Mouse (Mus musculus) ovary, postnatal 10 days (tissue): ENCODE data around the gene Grik1.

Source experiments
- DNase-seq: peaks from one replicate; pipeline ENCODE4 v3.0.0; 2022; ENCODE audit warnings: low spot score

Gene Grik1

DNA sequence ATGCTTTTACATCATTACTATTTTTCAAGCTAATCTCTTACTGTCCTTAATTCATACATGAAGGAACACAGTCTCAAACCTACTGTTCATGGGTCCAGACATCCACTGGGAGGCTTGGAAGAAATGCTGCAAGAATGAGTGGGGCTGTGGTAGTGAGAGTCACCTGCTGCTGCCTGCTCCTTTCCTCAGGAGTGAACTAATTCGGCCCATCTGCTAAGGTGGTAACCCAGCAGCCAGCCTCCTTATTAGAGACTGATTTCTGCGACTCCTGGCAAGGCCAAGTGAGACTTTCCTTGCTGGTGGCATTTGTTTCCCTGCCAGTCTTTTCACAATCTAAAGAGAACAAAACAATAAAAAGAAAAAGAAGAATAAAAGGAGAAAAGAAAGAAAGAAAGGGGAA is 147.9 kb downstream of the Grik1 start:
- DNase-seq: no peak

- no peak for DNase-seq
Observed at GRCm38 (mm10) chr16:88141594-88141993, 148.5 kb downstream of the Grik1 start.

- DNase-seq: no peak
Observed at GRCm38 (mm10) chr16:88138913-88139312, 151.2 kb downstream of the Grik1 start.

GRCm38 (mm10) chr16:88132919-88133318 is 157.1 kb downstream of the Grik1 start:
- DNase-seq: no peak

- DNase-seq: no peak
Observed at GRCm38 (mm10) chr16:88131103-88131502, 159.0 kb downstream of the Grik1 start.

DNA sequence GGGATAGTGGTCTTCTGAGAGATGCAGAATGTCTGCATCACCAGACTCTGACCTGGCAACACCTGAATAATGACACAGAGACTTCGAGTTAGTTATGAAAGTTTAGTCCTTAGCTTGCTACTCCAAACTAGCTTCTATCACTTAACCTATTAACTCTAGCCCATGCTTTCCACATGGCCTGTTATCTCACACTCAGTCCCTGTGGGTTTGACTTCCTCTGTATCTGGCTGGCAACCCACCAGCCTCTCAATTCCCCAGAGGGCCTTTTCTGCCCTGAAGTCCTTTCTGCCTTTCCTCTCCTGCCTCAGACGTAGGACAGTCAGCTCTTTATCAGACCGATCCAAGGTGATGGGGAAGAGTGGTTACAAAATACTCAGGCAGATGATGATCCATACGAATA is 165.0 kb downstream of the Grik1 start:
- no peak for DNase-seq

GRCm38 (mm10) chr16:88112551-88113138 is 177.4 kb downstream of the Grik1 start:
- no peak for DNase-seq

DNA sequence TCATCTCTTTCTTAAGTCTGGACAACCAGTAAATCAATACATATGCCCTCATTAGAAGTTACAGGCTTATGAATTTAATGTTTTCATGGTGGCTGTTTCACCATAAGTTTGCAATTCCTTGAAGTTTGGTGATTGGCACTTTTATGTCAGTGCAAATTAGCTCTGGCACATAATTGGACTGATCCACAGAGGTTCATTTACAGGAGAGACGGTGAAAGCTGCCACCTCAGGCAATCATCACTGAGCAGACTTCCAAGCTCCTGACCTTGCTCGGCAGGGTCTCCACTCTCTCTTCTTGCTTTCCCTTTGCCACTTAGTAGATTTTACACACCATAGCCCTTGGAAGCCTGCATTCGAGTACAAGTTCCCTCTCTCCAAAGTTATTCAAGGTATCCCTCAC is 178.6 kb downstream of the Grik1 start:
- DNase-seq: no peak

DNA sequence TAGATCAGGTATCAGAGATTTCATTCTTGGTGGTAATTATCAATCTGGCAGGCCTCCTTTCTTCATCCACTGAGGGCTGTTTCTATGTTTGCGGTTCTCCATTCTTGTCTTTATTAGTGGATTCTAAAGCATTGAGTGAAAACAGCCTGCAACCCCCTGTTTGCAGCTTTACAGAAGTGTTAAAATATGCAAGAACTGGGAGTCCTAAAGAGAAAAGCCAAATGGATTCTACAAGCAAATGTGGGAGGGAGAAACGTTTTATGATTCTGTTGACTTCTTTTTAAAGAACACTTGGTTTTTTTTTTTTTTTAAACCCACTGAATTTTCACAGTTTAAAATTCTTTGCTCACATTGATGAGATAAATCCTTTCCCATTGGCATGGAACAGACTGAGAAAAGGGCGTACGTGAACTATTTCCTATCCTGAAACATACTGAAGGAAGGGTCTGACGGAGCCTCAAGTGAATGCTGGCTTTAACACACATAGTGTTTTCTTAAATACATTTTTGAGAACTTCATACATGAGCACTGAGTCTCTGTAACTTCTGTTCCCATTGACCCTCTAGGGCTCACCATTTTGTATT is 195.8 kb downstream of the Grik1 start:
- no peak for DNase-seq

DNA sequence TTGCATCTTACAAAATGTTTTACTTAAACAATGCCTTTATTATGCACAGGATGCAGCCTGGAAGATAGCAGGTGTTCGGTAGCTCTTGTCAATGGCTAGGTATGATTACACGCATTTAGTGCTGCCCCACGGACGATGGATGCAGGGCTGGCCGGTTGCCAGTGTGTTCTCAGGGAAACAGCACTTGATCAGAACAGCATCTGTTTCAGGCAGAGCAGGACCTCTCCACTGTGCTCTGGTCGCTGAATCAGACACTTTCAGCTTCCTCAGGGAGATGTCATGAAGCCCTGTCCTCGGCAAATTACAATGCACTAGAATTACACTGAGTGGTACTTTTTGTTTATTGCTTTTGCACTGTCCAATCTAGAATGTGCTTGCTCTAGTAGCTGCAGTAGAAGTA is 202.8 kb downstream of the Grik1 start:
- no peak for DNase-seq

GRCm38 (mm10) chr16:88074716-88075115 is 215.3 kb downstream of the Grik1 start:
- no peak for DNase-seq

DNA sequence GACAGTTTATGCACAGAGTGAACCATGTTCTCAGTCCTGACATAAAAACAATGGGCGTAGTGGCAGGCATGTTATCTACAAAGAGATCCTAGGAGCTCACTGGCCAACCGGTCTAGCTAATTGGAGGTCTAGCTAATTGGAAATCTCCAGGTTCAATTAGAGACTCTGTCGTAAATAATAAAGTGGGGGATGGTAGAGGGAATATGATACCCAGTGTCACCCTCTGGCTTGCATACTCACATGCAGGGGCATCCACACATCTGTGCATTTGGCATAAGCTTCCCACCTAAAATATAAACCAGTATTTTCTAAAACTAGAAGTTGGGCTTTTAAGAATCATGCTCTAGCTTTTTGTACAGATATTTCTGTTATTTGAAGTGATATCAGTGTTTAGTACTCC is 229.1 kb downstream of the Grik1 start:
- no peak for DNase-seq

- DNase-seq: no peak
Observed at GRCm38 (mm10) chr16:88048121-88048520, 241.9 kb downstream of the Grik1 start.

- DNase-seq: no peak
Observed at GRCm38 (mm10) chr16:88044321-88044720, 245.7 kb downstream of the Grik1 start.

GRCm38 (mm10) chr16:88042458-88042857 is 247.6 kb downstream of the Grik1 start:
- no peak for DNase-seq

DNA sequence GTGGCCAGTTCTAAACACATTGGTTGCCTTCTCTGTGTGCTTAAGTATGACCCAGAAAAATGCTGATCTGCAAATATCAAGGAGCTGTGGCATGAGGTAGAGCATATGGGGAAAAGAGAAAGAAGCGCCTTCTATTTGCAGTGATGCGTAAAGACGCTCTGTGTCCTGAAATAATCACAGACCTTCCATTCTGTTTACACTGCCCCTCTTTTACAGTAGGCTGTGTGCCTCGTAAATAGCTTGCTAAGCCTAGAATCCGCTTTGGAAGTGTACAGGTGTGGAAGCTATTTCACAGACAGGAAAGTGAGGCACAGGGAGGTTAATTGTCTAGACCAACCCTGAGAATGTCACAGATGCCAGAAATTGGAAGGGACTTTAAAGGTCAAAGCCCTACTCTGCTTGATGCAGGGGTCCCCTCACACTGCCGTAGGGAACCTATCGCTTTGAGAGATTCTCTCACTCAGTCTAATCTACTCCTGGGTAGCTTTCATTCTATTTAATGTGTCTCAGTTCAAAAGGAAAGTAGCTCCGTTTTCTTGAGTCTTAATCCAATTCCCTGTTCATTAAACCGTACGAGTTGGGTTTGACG is 251.5 kb downstream of the Grik1 start:
- no peak for DNase-seq

DNA sequence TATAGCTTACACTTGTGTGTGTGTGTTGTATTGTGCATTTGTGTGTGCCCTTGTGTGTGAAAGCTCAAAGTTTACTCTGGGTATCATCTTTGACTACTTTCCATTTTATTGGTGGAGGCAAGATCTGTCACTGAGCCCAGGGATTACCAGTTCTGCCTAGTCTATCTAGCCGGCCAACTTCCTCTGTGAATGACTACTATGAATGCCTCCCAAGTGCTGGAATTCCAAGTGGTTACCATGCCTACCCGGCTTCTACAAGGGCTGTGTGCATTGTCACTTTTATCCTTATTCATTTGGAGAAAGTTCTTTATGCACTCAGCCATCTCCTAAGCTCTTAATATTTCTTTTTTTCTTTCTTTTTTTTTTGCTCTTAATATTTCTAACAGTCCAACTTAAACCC is 301.3 kb downstream of the Grik1 start:
- DNase-seq: no peak

DNA sequence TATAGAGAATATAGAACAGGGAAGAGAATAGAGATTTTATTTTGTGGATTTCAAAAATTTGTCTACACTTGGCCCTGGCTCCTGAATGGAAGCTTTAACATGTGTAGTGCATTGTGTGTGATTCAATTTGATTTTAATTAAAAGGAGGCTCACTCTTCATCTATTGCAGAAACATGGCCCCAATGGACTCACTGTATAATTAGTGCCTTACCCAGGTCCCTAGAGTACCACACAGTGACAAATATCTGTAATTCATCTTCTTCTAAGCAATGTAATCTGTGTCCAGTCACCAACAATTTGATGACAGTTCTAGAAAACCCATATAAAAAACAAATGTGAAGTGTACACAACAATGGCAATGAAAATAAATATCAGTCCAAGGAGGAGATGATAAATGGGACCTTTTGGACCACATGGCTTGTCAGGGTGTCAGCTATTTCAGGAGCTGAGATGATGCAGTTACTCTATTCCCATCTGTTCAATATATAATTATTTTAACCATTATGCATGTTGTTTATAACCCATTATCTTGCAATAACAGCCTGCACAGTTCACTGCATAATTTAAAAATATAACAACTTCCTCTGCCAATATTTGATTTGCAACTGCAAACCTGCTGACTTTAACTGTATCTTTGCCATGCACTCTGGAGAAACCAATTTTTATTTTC is 305.7 kb downstream of the Grik1 start:
- no peak for DNase-seq

DNA sequence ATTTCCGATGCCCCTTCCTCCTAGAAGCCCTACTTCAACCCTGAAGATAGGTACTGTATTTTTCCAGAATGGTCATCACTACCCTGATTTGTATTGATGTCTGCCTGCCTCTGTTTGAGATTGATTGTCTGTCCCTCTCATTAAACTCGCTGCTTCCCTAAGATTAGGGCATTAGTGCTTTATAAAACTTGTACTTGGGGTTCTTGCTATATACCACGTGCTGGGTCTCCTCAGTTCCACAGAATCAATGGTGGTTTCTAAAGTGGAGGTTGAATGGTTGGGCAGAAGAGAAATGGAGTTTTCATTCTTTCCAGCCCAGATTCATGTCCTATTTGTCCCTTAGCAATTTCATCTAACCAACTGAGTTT is 316.0 kb downstream of the Grik1 start:
- no peak for DNase-seq

- DNase-seq: no peak
Observed at GRCm38 (mm10) chr16:87973394-87974075, 316.5 kb downstream of the Grik1 start.

DNA sequence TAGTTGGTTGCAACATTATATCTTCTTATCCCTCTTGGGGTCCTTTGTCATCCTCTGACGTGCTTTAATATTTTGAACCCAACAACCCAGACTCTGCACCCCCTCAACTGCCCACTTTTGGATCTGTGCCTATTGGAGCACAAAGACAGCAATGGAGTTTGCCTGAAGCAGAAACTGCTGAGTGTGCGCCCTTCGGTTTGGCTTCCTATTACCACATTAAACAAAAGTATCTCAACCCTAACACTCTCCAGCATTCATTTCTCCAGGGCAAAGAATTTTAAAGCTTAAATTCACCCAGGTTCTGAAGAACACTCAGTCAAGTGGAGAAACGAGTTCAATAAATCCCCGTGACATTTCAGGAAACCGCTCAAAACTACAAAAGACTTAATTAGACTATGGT is 318.2 kb downstream of the Grik1 start:
- DNase-seq: no peak

DNA sequence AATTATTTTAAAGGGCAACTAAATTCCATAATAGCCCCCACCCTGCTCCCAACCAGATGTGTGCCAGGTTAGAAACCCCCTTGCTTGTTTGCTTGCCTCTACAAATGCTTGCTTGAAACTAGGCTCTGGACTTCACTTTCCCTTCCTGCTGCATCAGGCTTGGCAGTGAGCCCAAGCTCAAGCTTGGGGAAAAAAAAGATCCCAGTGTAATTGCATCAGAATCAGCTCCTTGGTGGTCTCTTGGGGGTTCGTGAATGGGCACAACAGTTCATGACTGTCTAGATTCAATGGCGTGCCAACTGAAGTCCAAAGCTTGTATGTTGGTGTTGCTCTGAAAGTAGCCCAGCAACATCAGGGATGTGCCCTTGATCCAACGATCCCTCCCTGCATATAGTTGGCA is 320.1 kb downstream of the Grik1 start:
- DNase-seq: no peak

DNA sequence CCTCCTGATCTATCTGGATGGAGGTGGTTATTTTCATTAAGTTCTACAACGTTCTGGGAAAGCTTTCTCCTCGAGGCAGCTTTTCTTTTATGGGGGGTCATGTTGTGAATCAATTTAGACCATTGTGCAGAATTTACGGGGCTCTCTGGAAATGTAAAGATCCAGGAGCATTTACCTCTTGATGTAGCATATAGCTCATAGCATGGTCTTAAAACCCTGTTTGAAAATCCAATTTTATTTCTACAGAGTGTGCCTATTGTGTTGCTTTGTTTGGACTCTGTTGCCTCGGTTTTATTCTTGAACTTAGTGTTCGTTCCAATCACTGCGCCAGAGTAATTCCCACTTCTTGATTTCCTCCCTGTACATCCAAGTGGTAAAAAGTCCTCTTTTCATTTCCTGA is 328.6 kb downstream of the Grik1 start:
- no peak for DNase-seq
